Mouse (Mus musculus): ENCODE measurements around the gene Usp7.
"Not testable (repeated sequence)": the region's sequence is repeated elsewhere in the genome, so short reads cannot be mapped to it uniquely, and the experiment has no call there.

Usp7 gene

GRCm38 (mm10) chr16:8748175-8748846 is 43.8 kb downstream of the Usp7 start:
- DNase-seq, result no peak

GRCm38 (mm10) chr16:8747772-8748171 is 44.3 kb downstream of the Usp7 start:
- DNase-seq, result no peak

GRCm38 (mm10) chr16:8746509-8746908 is 45.6 kb downstream of the Usp7 start:
- DNase-seq, result no peak

GRCm38 (mm10) chr16:8745751-8746150 is 46.4 kb downstream of the Usp7 start:
- DNase-seq, result no peak

GRCm38 (mm10) chr16:8743989-8744388 is 48.1 kb downstream of the Usp7 start:
- DNase-seq, result no peak

- DNase-seq, result no peak
Measured at GRCm38 (mm10) chr16:8741697-8742096, 50.4 kb downstream of the Usp7 start.

- no peak for DNase-seq
Measured at GRCm38 (mm10) chr16:8741110-8741509, 51.0 kb downstream of the Usp7 start.

GRCm38 (mm10) chr16:8738542-8739514 is 53.3 kb downstream of the Usp7 start:
- peak; percentile 91 for DNase-seq

- peak; percentile 25 for DNase-seq
Measured at GRCm38 (mm10) chr16:8737666-8738541, 54.2 kb downstream of the Usp7 start.

- no peak for DNase-seq
Measured at GRCm38 (mm10) chr16:8737341-8737665, 54.8 kb downstream of the Usp7 start.

GRCm38 (mm10) chr16:8736757-8737156 is 55.4 kb downstream of the Usp7 start:
- no peak for DNase-seq

- no peak for DNase-seq
Measured at GRCm38 (mm10) chr16:8736032-8736431, 56.1 kb downstream of the Usp7 start.

GRCm38 (mm10) chr16:8734693-8735092 is 57.4 kb downstream of the Usp7 start:
- no peak for DNase-seq

- DNase-seq, result no peak
Measured at GRCm38 (mm10) chr16:8733624-8734023, 58.5 kb downstream of the Usp7 start.

- DNase-seq, result not testable (repeated sequence)
Measured at GRCm38 (mm10) chr16:8732450-8732849, 59.7 kb downstream of the Usp7 start.

- no peak for DNase-seq
Measured at GRCm38 (mm10) chr16:8731630-8732029, 60.5 kb downstream of the Usp7 start.

GRCm38 (mm10) chr16:8728111-8728748 is 63.9 kb downstream of the Usp7 start:
- no peak for DNase-seq

GRCm38 (mm10) chr16:8725807-8726206 is 66.3 kb downstream of the Usp7 start:
- DNase-seq, result no peak

- DNase-seq, result no peak
Measured at GRCm38 (mm10) chr16:8724031-8724430, 68.1 kb downstream of the Usp7 start.

GRCm38 (mm10) chr16:8720447-8720846 is 71.7 kb downstream of the Usp7 start:
- DNase-seq, result no peak

- no peak for DNase-seq
Measured at GRCm38 (mm10) chr16:8717744-8718143, 74.4 kb downstream of the Usp7 start.

- DNase-seq, result no peak
Measured at GRCm38 (mm10) chr16:8716300-8716699, 75.8 kb downstream of the Usp7 start.
